Mouse (Mus musculus) bone marrow macrophage, adult 2 months (primary cell): ENCODE measurements at regions not wholly inside any gene's neighbourhood (a gene's known extent, or its start where the extent isn't known, plus 50 kb on each side); places are given as distances from the start of the nearest gene placed in this dataset.

ENCODE experiments used
- CTCF ChIP-seq: IDR thresholded peaks from 2 replicates; pipeline ENCODE4 v1.5.1; 2012; ENCODE audit warnings: low read depth, mild to moderate bottlenecking, low read length, moderate library complexity
- POLR2A ChIP-seq: IDR thresholded peaks from 2 replicates; pipeline ENCODE4 v1.6.1; 2012; ENCODE audit warnings: mild to moderate bottlenecking, low read depth, low read length, borderline replicate concordance

- TF ChIP-seq CTCF (no peak), POLR2A (no peak)
These were observed 168.6 kb upstream of the Gdnf start for GRCm38 (mm10) chr15:7642075-7642474.
